Mouse (Mus musculus) limb, embryonic 15.5 days (tissue): ENCODE data around the gene Olfm2. TPM values are rescaled to one million over a fixed set of nuclear protein-coding genes. Genes with fewer than 3 reads are reported as not detected.

Experiments
- ATAC-seq: fragments of 200-750 bp; cut with Nextera tagmentation; 2 replicates; pipeline ENCODE4 v1.8.0; 2017; ENCODE audit warnings: low read depth, moderate TSS enrichment; ENCODE audit not compliant: insufficient number of reproducible peaks, low FRiP score, low TSS enrichment
- H3K27ac ChIP-seq: fragments of 300-500 bp; sonication (generic); 2 replicates; pipeline ENCODE4 v1.5.1; 2015; ENCODE audit warnings: moderate library complexity, mild to moderate bottlenecking, inconsistent platforms
- H3K27me3 ChIP-seq: fragments of 300-500 bp; sonication (generic); 2 replicates; pipeline ENCODE4 v1.6.1; 2015; ENCODE audit warnings: inconsistent platforms
- H3K36me3 ChIP-seq: fragments of 300-500 bp; sonication (generic); 2 replicates; pipeline ENCODE4 v1.6.1; 2015; ENCODE audit warnings: inconsistent platforms
- H3K4me1 ChIP-seq: fragments of 300-500 bp; sonication (generic); 2 replicates; pipeline ENCODE4 v1.6.1; 2015; ENCODE audit warnings: inconsistent platforms
- H3K4me2 ChIP-seq: fragments of 300-500 bp; sonication (generic); 2 replicates; pipeline ENCODE4 v1.6.1; 2015; ENCODE audit warnings: mild to moderate bottlenecking, inconsistent platforms
- H3K4me3 ChIP-seq: fragments of 300-500 bp; sonication (generic); 2 replicates; pipeline ENCODE4 v1.5.1; 2015; ENCODE audit warnings: mild to moderate bottlenecking, inconsistent platforms
- H3K9ac ChIP-seq: fragments of 300-500 bp; sonication (generic); 2 replicates; pipeline ENCODE4 v1.6.1; 2015; ENCODE audit warnings: inconsistent platforms
- H3K9me3 ChIP-seq: fragments of 300-500 bp; sonication (generic); 2 replicates; pipeline ENCODE4 v1.6.1; 2016; ENCODE audit warnings: inconsistent platforms
- WGBS: fragments of 180-500 bp; shearing (Covaris S2); methylation state at CpG from one replicate; pipeline ENCODE4 v1.1.7; 2015; 5-methylcytosine and 5-hydroxymethylcytosine counted together
- polyA plus RNA-seq: library from polyadenylated mRNA; unstranded; fragments of >200 nt; fragmentation: Nextera tagmentation; extraction: Ambion mirVana; gene quantifications from 2 replicates; pipeline ENCODE4 v1.2.1, GENCODE M21; 2015

The Olfm2 gene
- polyA plus RNA-seq, 1 experiment from 2014 or later: 9.3 TPM

GRCm38 (mm10) chr9:20664982-20665637 lies 81.0 kb downstream of the Olfm2 start:
- 77% methylated on average over 5 of the region's 5 CpGs for WGBS
- Histone ChIP-seq H3K36me3 (peaks cover 45% of the 10 kb centered on the region), H3K27me3 (no peaks in the 10 kb centered on the region), H3K4me3 (no peak overlapping the region), H3K4me2 (no peak overlapping the region), H3K9ac (no peak overlapping the region), H3K9me3 (no peaks in the 10 kb centered on the region), H3K4me1 (peaks cover 21% of the 10 kb centered on the region), H3K27ac (no peak overlapping the region)
- no peak for ATAC-seq

- no peak overlapping the region for H3K4me3 ChIP-seq
- no peak overlapping the region for H3K4me2 ChIP-seq
- 63% methylated on average over 2 of the region's 2 CpGs for WGBS
- H3K27me3 ChIP-seq: no peaks in the 10 kb centered on the region
- H3K36me3 ChIP-seq: peaks cover 52% of the 10 kb centered on the region
- peaks cover 21% of the 10 kb centered on the region for H3K4me1 ChIP-seq
- H3K27ac ChIP-seq: no peak overlapping the region; the same call in 1 of the 2 replicates
- H3K9ac ChIP-seq: no peak overlapping the region
- no peaks in the 10 kb centered on the region for H3K9me3 ChIP-seq
- no peak for ATAC-seq
Observed at GRCm38 (mm10) chr9:20664366-20664765, 81.8 kb downstream of the Olfm2 start.

- no peak overlapping the region; the same call in 1 of the 2 replicates for H3K27ac ChIP-seq
- ATAC-seq: no peak
- H3K9ac ChIP-seq: no peak overlapping the region
- H3K4me3 ChIP-seq: no peak overlapping the region
- H3K27me3 ChIP-seq: no peaks in the 10 kb centered on the region
- H3K36me3 ChIP-seq: peaks cover 56% of the 10 kb centered on the region
- no peaks in the 10 kb centered on the region for H3K9me3 ChIP-seq
- peaks cover 21% of the 10 kb centered on the region for H3K4me1 ChIP-seq
- H3K4me2 ChIP-seq: no peak overlapping the region
- 82% methylated on average over 2 of the region's 2 CpGs for WGBS
Observed at GRCm38 (mm10) chr9:20663956-20664355, 82.2 kb downstream of the Olfm2 start.

- no peak overlapping the region for H3K4me2 ChIP-seq
- H3K27ac ChIP-seq: no peak overlapping the region
- no peak overlapping the region for H3K4me3 ChIP-seq
- no peaks in the 10 kb centered on the region for H3K27me3 ChIP-seq
- no peak for ATAC-seq
- no peak overlapping the region for H3K9ac ChIP-seq
- H3K4me1 ChIP-seq: peaks cover 21% of the 10 kb centered on the region
- no peaks in the 10 kb centered on the region for H3K9me3 ChIP-seq
- WGBS: 93% methylated on average over 8 of the region's 8 CpGs
- H3K36me3 ChIP-seq: peaks cover 66% of the 10 kb centered on the region
Observed at GRCm38 (mm10) chr9:20662874-20663273, 83.3 kb downstream of the Olfm2 start.

GRCm38 (mm10) chr9:20662325-20662724 lies 83.8 kb downstream of the Olfm2 start:
- Histone ChIP-seq H3K9ac (no peak overlapping the region), H3K36me3 (peaks cover 71% of the 10 kb centered on the region), H3K4me3 (no peak overlapping the region), H3K27ac (no peak overlapping the region), H3K27me3 (no peaks in the 10 kb centered on the region), H3K4me1 (peaks cover 21% of the 10 kb centered on the region), H3K9me3 (no peaks in the 10 kb centered on the region), H3K4me2 (no peak overlapping the region)
- 52% methylated on average over 3 of the region's 3 CpGs for WGBS
- ATAC-seq: no peak

- peaks cover 22% of the 10 kb centered on the region for H3K4me1 ChIP-seq
- H3K27me3 ChIP-seq: no peaks in the 10 kb centered on the region
- H3K9ac ChIP-seq: no peak overlapping the region
- no peak overlapping the region for H3K4me2 ChIP-seq
- no peak overlapping the region for H3K4me3 ChIP-seq
- H3K36me3 ChIP-seq: peaks cover 86% of the 10 kb centered on the region
- no peaks in the 10 kb centered on the region for H3K9me3 ChIP-seq
- 90% methylated on average over 3 of the region's 3 CpGs for WGBS
- no peak for ATAC-seq
- no peak overlapping the region for H3K27ac ChIP-seq
Observed at GRCm38 (mm10) chr9:20657546-20657945, 88.6 kb downstream of the Olfm2 start.

- Histone ChIP-seq H3K4me1 (peaks cover 29% of the 10 kb centered on the region), H3K27me3 (no peaks in the 10 kb centered on the region), H3K4me3 (no peak overlapping the region), H3K4me2 (no peak overlapping the region), H3K9ac (no peak overlapping the region), H3K9me3 (no peaks in the 10 kb centered on the region), H3K27ac (no peak overlapping the region), H3K36me3 (peaks cover 53% of the 10 kb centered on the region)
- 85% methylated on average over 3 of the region's 3 CpGs for WGBS
- no peak for ATAC-seq
Observed at GRCm38 (mm10) chr9:20653859-20654258, 92.3 kb downstream of the Olfm2 start.

GRCm38 (mm10) chr9:20652260-20652658 lies 93.9 kb downstream of the Olfm2 start:
- Histone ChIP-seq H3K9ac (peak overlapping the region; percentile 88), H3K36me3 (peaks cover 53% of the 10 kb centered on the region), H3K4me1 (peaks cover 29% of the 10 kb centered on the region), H3K9me3 (no peaks in the 10 kb centered on the region), H3K27ac (peak overlapping the region; percentile 54; the same call in 1 of the 2 replicates), H3K27me3 (no peaks in the 10 kb centered on the region), H3K4me3 (peak overlapping the region; percentile 97), H3K4me2 (peak overlapping the region; percentile 55)
- no peak for ATAC-seq
- WGBS: under 1% methylated on average over 25 of the region's 25 CpGs

GRCm38 (mm10) chr9:20651602-20652259 lies 94.4 kb downstream of the Olfm2 start, which contains the start of gene Pin1:
Gene Pin1 (plus strand): TSS chr9:20652095.
- Histone ChIP-seq H3K27me3 (no peaks in the 10 kb centered on the region), H3K27ac (peak within 1 kb of the TSS; percentile 54), H3K4me1 (peaks cover 29% of the 10 kb centered on the region), H3K4me2 (peak within 1 kb of the TSS; percentile 70), H3K9me3 (no peaks in the 10 kb centered on the region), H3K9ac (peak within 1 kb of the TSS; percentile 88), H3K36me3 (peaks cover 53% of the 10 kb centered on the region), H3K4me3 (peak within 1 kb of the TSS; percentile 97)
- under 1% methylated on average over 45 of the region's 45 CpGs for WGBS
- peak; percentile 100 for ATAC-seq

GRCm38 (mm10) chr9:20645121-20645520 lies 101.0 kb downstream of the Olfm2 start:
- WGBS: 4% methylated on average over 17 of the region's 17 CpGs
- peaks cover 31% of the 10 kb centered on the region for H3K36me3 ChIP-seq
- H3K4me3 ChIP-seq: peak overlapping the region; percentile 84
- H3K27ac ChIP-seq: peak overlapping the region; percentile 95
- H3K4me1 ChIP-seq: peaks cover 33% of the 10 kb centered on the region
- peak overlapping the region; percentile 81 for H3K9ac ChIP-seq
- H3K27me3 ChIP-seq: no peaks in the 10 kb centered on the region
- no peaks in the 10 kb centered on the region for H3K9me3 ChIP-seq
- peak overlapping the region; percentile 94 for H3K4me2 ChIP-seq
- ATAC-seq: no peak

GRCm38 (mm10) chr9:20644360-20645081 lies 101.6 kb downstream of the Olfm2 start, which contains the start of gene Fbxl12:
Gene Fbxl12 (minus strand): TSS chr9:20644767.
- Histone ChIP-seq H3K36me3 (peaks cover 34% of the 10 kb centered on the region), H3K27ac (peak within 1 kb of the TSS; percentile 95), H3K9me3 (no peaks in the 10 kb centered on the region), H3K4me3 (peak within 1 kb of the TSS; percentile 84), H3K4me1 (peaks cover 33% of the 10 kb centered on the region), H3K9ac (peak within 1 kb of the TSS; percentile 81), H3K27me3 (no peaks in the 10 kb centered on the region), H3K4me2 (peak within 1 kb of the TSS; percentile 94)
- under 1% methylated on average over 43 of the region's 43 CpGs for WGBS
- no peak for ATAC-seq

GRCm38 (mm10) chr9:20643781-20644180 lies 102.4 kb downstream of the Olfm2 start:
- ATAC-seq: no peak
- H3K9me3 ChIP-seq: no peaks in the 10 kb centered on the region
- peak overlapping the region; percentile 81 for H3K9ac ChIP-seq
- WGBS: 6% methylated on average over 13 of the region's 13 CpGs
- peak overlapping the region; percentile 84 for H3K4me3 ChIP-seq
- peak overlapping the region; percentile 94 for H3K4me2 ChIP-seq
- peak overlapping the region; percentile 95 for H3K27ac ChIP-seq
- peaks cover 33% of the 10 kb centered on the region for H3K4me1 ChIP-seq
- no peaks in the 10 kb centered on the region for H3K27me3 ChIP-seq
- peaks cover 38% of the 10 kb centered on the region for H3K36me3 ChIP-seq
